Mouse (Mus musculus) gastrocnemius, postnatal 36 days (tissue): ENCODE data around the gene Hand1. TPM values are rescaled to one million over a fixed set of nuclear protein-coding genes. Genes with fewer than 3 reads are reported as not detected.
"Not testable (repeated sequence)": the region's sequence is repeated elsewhere in the genome, so short reads cannot be mapped to it uniquely, and the experiment has no call there.

Experiments used
- DNase-seq, 2 experiments: peaks; one replicate each; pipeline ENCODE4 v3.0.0; 2022
- intact Hi-C: fragments of 180-260 bp; cut with DNase I; formaldehyde crosslinking; loops from one replicate; pipeline ENCODE4 v1.15.1; 2025
- total RNA-seq, 2 experiments: library from RNA; stranded (reverse); gene quantifications; 2 replicates each; pipeline ENCODE4 v1.2.3; 2021

The Hand1 gene
- total RNA-seq, 2 experiments from 2014 or later, result not detected

- no peak for DNase-seq
- intact Hi-C loops, result no loop called here
Measured at GRCm38 (mm10) chr11:57834031-57834430, 1.4 kb upstream of the Hand1 start.

- no peak for DNase-seq
- intact Hi-C loops, result no loop called here
Measured at GRCm38 (mm10) chr11:57833296-57833977, 819 bp upstream of the Hand1 start.

- intact Hi-C loops, result no loop called here
- DNase-seq, result no peak
Measured at GRCm38 (mm10) chr11:57831861-57832260, 757 bp downstream of the Hand1 start.

DNA sequence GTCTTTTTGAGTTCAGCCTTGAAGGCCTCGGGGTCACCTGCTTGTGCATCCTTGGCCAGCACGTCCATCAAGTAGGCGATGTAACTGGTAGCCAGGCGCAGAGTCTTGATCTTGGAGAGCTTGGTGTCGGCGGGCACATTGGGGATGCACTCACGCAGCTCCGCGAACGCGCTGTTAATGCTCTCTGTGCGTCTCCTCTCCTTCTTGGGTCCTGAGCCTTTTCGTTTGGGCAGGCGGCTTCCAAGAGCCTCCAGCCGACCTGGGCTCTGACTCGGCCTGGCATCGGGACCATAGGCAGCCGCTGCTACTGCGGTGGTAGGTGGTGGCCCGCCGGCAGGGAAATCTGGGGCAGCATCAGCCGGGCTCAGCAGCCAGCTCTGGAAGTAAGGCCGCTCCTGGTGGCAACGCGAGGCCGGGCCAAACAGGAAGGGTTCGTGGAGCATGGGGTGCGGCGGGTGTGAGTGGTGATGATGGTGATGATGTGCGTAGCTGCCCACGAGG, 1.3 kb downstream of the Hand1 start:
- intact Hi-C loops, result no loop called here
- DNase-seq, result no peak

DNA sequence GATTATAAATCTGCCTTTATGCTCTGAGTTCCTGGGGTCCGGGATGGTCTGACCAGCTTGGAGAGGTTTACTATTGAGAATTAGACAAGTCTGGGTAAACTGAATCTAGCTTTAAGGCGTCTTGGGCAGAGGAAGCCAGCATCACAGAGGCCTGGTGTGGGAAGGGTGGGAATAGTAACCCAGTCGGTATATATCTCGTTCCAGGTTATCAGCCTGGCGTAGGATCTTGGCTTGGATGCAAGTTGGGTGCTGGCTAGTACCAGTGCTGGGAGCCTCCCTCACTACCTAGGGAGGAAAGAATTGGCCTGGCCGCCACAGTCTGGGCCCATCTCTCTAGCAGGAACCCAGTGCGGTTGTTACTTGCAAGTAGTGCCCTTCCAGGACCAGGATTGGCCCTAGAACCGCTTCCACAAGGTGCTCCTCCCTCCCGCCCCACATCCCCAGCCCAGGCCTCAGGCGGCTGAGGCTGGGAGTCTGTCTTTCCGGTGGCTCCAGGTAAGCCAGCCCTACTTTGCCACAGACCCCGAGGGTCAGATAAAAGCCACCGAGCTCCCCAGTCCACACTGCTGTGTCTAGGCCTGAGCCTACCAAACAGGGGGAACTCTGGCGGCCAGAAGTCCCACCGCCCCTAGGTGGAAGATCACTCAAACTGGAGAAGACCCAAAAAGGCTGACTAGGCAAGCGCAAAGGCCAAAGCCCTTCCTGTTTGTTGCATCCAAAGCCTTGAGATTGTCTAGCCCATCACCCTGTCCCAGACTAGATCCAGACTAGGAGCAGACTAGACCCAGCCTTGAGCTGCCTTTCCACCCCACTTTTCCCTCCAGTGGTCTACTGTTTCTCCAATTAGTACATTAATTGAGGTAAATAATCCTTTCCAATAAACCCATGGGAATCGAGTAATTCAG, 2.5 kb downstream of the Hand1 start:
- intact Hi-C loops, result no loop called here
- DNase-seq, result no peak

- intact Hi-C loops, result no loop called here
- no peak for DNase-seq
Measured at GRCm38 (mm10) chr11:57828955-57829870, 3.4 kb downstream of the Hand1 start.

GRCm38 (mm10) chr11:57827915-57828545, 4.6 kb downstream of the Hand1 start:
- intact Hi-C loops, result no loop called here
- no peak for DNase-seq

DNA sequence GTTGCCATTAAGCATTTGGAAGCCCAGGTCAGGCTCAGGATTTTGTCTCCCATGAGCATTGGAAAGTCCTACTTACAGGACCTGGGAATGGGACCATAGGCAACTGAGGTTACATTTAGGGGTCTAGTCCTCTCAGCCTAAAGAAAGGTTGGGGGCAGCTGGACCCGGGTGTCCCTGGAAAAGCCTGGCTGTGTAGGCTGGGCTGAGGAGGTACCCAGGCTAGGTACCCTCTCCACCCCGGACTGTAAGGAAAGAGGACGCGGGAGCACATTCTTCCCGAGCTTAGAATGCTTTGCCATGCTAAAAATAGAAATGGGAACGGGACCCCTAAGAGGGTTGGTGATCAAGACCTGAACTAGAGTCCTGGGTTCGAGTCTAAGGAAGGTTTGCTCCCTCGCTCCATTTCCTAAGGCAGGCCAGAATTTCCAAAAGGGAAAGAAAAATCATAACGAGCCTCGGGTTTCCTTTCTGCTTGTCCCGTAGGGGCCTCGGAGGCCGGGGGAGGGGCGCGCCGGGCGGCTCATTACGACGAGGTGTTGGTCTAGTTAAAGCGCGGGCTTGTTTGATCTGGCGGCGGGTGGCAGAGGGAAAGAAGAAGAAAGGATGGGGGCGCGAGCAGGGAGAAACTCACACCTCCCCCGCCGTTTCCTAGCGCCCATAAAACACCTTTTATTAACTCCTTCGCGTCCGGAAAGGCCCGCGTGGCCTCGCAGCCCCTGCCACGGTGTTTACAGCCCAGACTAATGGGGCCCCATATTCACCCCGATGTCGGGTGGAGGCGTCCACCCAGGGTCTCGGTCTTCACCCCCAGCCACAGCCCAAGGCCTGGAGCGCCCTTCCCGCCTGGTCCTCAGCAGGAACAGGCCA, 5.3 kb downstream of the Hand1 start:
- DNase-seq, result no peak
- intact Hi-C loops, result no loop called here

GRCm38 (mm10) chr11:57825234-57825633, 7.4 kb downstream of the Hand1 start:
- DNase-seq, intact Hi-C loops: not testable (repeated sequence)

- intact Hi-C loops, result no loop called here
- DNase-seq, result no peak
Measured at GRCm38 (mm10) chr11:57823714-57824113, 8.9 kb downstream of the Hand1 start.

- intact Hi-C loops, DNase-seq: not testable (repeated sequence)
Measured at GRCm38 (mm10) chr11:57823159-57823558, 9.5 kb downstream of the Hand1 start.

DNA sequence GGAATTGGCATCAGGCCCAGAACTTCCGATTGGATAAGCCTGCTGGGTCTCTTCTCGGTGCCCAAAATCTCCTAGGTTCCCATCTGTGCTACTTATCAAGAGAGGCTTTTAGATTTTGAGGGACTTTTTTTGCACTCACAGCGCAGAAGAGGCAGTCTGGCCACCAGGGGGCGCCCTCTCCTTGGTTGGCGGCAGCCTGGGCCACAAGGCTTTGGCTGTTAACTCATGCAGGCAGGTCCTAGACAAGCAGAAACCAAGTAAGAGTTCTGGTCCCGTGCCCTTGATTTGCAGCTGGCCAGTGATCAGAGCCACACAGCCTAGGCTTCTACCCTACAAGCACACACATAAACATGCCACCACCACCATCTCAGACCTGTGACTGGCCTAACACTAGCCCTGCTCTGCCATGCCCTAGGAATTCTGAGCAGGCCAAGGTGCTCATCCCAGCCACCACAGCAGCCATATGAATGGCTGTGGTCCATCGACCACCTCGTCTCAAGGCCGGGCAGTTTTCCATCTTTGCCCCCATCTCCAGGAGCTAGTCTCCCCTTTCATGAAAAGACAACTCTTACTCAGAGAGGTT, 12.5 kb downstream of the Hand1 start:
- DNase-seq, result peak; percentile 61 to 76

DNA sequence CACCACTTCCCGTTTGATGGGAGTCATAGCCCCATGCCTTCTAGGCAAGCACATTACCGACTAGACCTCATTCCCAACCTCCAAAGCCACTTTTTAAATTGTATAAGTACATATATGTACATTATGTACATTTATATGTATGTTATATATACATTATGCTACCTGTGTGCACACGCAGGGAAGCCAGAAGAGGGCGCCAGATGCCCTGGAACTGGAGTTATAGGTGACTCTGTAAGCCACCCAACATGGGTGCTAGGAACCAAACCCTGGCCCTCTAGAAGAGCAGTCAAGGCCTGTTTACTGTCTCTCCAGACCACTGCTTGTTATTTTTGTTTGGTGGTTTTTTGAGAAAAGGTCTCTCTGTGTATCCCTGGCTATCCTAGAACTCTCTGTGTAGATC, 14.4 kb downstream of the Hand1 start:
- intact Hi-C loops, result no loop called here
- DNase-seq, result no peak

More for the DNA sequence above, 12.5 kb downstream of the Hand1 start:
- intact Hi-C loops, result loop anchor here (1.0 kb wide), 1 partner anchor 114 kb away; no protein-coding TSS in a partner anchor

DNA sequence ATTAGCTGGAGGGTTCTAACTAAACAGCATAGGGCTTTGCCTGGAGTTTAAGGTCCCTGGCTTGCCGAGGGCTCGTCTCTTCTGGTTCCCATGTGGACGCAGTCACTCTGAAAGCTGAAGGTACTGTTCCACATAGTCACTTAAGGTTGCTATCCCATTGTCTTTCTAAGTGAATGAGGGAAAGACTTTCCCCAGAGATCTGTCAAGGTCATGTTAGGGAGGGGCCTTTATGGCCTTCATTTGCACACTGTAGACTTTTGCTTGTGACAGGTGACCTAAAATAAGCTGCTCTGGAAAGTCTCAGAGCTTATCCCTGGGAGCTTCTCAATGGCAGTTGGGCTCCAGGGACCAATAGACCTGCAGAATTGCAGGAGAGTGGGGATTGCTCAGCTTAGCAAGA, 19.0 kb downstream of the Hand1 start:
- intact Hi-C loops, result no loop called here
- no peak for DNase-seq

DNA sequence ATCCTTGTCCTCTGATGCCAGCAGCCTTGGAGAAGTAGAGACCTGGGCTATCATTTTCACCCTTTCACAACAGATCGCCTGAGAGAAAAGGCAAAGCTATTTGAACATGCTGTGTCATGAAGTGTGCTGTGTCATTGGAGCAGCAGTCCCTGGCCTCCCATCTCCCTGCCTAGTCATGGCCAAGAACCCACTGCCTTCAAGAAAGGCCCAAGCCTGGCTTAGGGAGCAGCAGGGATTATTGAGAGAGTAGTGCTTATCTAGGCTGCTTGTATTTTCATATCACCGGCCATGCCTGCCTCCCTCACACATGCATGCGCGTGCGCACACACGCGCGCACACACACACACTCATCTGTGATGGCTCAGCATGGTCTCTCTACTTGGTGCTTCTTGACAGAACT, 20.4 kb downstream of the Hand1 start:
- DNase-seq, result no peak
- intact Hi-C loops, result no loop called here

- DNase-seq, result peak; percentile 43
- intact Hi-C loops, result no loop called here
Measured at GRCm38 (mm10) chr11:57811006-57811405, 21.6 kb downstream of the Hand1 start.

- intact Hi-C loops, result no loop called here
- DNase-seq, result no peak
Measured at GRCm38 (mm10) chr11:57809732-57810098, 22.9 kb downstream of the Hand1 start.

GRCm38 (mm10) chr11:57809017-57809731, 23.4 kb downstream of the Hand1 start:
- intact Hi-C loops, result no loop called here
- no peak for DNase-seq
